Mouse (Mus musculus) 3134 (cell line): ENCODE data around the gene Gsto1.

Experiments
- DNase-seq: peaks from one replicate; pipeline ENCODE4 v3.0.0-alpha.2; 2011; ENCODE audit warnings: low spot score; ENCODE audit not compliant: insufficient read length; ENCODE audit errors: extremely low read depth

Gsto1 gene

DNA sequence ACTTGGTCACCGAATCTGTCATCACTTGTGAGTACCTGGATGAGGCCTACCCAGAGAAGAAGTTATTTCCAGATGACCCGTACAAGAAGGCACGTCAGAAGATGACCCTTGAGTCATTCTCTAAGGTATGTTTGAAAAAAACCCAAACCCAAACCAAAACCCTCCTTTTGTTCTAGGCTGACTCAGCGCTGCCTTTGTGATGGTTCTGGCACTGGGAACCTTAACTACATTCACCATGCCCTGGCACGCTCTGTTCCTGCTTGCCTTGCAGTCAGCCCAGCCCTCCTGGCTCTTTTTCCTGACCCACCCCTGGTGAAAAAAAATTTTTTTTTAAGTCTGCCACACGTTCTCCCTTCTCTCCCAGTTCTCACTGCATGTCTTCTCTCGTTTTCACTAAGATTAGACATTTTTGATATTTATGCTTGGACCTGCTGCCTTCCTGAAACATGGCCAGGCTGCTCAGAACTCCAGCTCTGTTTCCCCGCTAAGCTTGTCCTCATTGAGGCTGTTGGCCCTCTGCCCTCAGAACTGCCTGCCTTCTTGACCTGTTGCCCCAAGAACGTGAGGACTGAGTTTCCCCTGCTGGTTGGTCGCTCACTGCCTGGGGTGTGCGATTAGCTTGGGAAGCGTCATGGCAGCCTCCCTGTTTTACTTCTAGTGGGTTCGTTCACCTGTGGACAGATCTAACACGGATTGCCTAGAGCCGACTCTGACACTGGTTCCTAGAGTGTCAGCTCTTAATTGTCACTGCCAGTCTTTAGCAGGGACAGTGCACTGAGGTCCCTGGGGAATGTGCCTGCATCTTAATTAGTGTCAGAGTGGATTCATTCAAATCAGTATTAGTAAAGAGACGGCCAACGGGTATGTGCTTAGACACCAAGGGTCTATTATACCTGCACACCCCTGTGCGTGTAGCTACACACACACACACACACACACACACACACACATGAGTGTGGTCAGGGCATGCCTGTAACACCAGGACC, 3.5 kb downstream of the Gsto1 start:
- no peak for DNase-seq

DNA sequence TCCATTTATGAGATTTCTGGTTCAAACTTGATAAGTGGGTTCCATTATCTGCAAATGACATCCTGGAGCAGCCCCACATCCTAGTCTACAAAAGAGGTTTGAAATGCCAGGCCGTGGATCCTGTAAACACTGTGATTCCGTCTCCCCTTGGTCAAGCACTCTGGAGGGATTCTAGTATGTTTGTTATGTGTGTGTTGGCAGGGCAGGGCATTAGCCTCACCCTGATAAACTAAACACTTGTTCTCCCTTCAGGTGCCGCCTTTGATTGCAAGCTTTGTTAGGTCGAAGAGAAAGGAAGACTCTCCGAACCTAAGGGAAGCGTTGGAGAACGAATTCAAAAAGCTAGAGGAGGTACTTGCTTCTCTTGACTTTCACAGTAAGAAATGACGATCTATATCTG, 4.4 kb downstream of the Gsto1 start:
- DNase-seq = no peak

DNA sequence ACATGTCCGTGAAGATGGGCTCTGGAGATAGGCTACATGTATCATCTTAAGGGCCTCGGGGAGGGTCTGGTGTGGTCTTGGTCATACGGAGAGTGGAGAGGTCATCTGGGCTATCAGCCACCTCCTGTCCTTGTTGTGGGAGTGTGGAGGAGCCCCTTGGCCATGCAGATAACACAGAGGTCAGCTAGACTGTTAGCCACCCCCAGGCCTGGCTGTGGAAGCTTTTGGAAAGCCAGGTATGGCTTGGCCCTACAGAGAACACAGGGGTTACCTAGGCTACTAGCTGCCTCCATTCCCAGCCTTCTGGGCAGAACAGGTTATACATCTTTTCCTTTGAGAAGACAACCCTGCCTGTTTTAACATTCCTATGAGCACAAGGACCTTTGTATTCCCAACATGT, 7.8 kb downstream of the Gsto1 start:
- no peak for DNase-seq

DNA sequence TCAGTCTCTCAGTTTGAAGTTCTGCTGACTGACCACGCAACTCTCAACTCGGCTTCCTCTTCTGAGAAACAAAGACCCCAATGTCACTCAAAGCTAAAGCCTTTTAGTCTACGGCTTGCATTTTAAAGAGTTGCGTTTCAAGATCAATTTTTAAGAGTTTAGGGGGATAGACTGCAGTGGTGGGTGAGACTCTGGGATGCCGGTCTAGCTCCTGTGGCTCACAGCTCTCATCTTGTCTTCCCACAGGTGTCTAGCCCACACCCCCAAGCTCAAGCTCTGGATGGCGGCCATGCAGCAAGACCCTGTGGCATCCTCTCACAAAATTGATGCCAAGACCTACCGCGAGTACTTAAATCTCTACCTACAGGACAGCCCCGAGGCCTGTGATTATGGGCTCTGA, 9.3 kb downstream of the Gsto1 start:
- DNase-seq = no peak

DNA sequence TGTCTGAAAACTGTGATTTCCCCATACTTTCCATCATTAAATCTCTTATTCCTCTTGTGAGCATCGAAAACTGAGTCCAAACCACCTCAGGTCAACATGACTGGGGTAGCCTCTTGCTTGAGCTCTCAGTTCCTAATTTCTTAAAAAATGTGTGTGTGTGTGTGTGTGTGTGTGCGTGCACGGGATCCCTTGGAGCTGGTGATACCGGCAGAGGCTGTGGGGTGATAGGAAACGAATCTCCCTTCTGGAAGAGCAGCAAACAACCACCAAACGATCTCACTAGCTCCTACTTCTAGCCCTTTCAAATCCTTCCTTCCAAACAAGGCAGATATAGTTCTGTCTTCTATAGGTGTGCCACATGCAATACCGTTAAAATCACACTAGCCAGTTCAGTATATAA, 10.0 kb downstream of the Gsto1 start:
- DNase-seq = no peak

DNA sequence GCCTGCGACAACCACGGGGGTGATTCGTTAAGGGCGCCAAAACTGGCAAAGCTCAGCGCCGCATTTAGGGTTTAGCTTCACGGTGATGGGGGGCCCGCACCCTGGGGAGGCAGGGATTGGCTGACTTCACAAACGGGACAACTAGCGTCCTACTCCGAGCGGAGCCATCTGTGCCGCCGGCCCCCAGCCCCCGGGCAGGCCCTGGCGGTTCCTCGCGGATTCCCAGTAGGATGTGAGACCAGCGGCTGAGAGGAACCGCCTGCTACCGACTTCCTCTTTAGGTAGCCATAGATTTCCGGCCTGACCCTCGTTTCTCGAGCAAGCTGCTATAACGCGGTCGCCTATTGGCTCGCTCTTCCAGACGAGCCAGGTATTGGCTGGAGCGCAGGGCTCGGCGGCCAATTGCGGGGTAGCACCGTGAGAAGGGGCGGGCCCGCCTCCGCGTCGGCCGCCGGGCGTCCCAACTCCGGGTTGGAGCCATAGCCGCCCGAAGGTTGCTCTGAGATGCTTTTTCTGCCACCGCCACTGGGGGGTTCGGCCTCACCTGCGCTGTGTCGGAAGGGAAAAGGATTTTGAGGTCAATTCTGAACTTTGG, 10.7 kb downstream of the Gsto1 start, which contains the start of gene Gsto2:
Gene Gsto2 (plus strand): TSS at position 182 of the 595 bp plus-strand sequence.
- DNase-seq = peak; percentile 92

DNA sequence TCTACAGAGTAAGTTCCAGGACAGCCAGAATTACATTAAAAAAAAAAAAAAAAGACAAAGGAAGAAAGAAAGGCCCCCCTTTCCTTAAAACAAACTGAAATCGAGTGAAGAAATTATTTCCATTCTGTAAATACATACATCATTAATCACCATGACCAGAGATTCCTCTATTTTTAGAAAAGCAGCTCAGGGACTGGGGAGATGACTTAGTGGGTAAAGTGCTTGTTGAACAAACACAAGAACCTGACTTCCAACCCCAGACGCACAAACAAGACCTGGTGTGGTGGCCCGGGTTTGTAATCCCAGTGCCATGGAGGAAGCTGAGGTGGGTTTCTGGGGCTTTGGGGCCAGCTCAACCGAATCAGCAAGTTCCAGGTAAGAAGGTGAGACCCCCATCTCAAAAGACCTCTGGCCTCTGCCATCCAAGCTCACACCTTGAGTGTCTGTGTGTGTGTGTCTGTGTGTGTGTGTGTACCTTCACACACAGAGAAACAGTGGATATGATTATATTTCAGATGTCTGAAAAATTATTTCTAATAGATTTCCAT, 12.9 kb downstream of the Gsto1 start:
- DNase-seq = no peak

DNA sequence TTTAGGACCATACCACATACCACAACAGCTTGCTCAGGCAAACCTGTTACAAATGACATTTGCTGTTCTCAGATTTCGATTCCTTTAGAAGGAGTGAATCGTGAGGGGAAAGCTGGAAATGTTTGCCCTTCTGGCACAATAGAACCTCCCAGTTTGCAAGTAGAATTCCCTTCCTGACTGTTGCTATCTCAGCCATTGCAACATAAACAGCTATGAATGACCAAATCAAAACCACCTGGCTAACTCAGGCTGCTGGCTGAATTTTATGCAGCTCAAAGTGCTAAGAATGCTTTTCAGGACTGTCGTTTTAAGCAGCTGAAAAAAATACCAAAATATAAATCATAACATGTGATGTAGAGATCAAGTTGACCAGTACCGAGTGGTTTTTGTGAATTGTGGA, 14.2 kb downstream of the Gsto1 start:
- DNase-seq = no peak

DNA sequence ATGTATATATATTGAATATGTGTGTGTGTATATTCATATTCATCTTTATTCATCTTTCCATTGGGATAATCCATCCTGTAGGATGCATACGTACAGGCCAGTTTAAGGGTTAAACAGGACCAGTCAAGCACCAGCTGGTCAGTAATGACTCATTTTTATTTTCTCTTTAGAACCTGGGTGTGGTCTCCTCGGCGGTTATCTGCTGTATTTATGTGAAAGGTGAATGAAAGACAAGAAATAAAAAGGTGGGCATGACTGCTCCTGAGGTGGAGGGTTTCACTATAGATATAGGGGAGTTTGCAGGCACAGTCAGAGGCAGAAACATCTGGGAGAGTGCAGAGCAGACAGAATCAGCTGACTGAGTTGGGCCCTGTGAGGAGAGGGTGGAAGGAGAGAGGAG, 14.7 kb downstream of the Gsto1 start:
- DNase-seq = no peak

DNA sequence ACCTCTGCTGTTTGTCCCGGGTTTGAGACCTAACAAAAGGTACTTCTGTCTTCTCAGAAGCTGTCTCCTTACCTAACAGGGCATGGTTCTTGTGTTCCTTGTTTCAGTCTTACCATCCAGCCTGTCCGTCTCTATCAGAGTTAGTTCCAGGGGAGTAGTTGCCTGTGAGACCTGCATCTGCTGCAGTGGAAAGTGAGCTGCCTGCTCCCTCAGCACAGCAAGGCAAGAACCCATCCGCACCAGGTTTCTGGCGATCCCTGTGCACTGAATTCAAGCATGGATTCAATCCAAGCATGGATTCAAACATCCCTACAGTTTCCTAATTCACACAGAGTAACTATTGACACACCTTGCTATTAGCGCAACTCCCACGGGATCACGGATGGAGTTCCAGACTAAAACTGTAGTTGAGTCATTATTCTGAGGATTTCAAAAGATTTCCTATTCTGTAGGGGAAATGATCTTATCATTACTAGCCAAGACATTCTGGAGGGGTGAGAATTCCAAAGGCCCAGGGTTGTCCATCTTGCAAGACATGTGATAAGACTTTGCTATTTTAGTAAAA, 15.4 kb downstream of the Gsto1 start:
- DNase-seq = peak; percentile 52

DNA sequence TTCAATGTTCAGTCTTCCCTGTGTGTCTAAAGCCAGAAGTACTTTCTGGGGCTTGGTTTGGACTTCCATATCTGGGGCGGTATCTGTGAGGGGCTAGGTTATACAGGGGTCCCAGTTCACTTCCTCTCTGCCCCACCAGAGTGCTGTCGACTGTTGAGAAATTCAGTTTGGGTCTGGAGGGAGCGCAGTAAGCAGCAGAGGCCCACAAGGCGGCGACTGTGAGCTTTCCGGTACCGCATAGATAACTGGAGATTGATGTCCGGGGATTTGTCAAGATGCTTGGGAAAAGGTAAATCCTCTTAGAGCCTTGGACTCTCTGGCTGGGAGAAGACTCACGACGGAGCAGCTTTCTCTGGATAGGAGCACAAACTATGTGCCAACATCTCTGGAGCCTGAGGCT, 16.7 kb downstream of the Gsto1 start:
- no peak for DNase-seq

DNA sequence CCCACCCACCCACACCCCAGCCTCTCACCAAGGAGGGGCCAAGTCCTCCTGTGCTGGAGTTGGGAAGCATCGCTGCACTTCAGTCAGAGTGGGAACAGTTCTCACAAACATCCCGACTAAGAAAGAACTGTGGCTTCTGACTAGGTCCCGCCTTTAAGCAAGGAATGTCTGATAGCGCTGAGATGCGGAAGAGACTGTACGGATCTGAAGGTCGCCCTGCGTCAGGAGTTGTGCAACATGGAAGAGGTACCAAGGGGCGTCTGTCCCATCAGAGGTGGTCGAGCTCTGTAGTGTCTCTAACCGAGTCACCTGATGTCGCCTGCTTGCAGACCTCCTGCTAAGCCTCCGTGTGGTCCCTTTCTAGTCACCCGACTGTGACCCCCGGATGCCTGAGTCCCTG, 21.5 kb downstream of the Gsto1 start:
- no peak for DNase-seq

DNA sequence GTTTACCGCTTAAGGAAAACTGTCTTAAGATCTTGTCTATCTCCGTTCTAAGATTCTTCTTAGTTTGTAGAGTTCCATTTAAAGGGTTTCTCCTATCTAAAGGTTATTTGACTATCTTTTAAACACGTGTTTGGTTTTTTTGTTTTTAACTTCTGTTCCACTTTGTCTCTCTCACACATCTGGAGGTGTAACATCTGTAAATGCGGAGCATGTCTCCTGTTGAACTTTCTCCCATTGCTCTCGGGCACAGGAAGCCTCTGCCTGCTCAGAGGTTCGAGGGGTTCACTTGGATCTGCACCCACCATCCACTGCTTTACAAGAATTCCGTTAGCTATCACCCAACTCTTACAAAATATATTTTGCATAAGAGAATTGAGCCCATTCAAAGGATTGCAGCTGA, 26.8 kb downstream of the Gsto1 start:
- no peak for DNase-seq

DNA sequence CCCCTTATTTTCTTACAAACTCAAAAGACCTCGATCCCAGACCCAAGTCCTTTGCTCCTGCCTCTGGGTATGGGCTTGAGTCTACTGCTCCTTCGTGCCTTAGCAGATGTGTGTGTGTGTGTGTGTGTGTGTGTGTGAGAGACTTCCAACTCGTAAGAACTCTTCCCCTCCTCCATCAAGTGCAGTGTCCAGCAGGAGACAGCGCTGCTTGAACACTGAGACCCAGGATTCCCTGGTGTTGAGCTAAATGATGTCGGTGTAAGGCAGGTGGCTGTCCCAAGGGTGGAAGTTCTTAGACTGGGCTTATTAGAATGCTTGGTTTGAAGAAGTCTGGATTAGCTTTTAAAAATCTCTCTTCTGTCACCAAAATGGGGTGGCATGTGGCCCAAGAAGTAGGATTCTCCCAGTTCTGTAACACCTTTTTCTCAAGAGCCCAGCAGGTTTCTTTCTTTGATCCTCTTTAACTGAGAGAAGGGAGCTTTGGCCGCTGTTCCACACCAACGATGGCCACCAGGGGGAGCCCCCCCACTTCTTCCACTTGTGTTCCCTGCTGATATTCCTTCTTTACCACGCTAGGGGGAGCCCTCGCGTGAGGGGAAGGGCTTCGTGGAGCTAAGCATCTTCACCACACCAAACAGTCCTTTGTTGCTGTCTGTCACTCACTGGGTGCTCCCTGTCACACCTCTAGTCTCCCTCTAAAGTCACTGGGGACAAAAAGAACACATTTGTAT, 27.5 kb downstream of the Gsto1 start:
- DNase-seq = peak; percentile 60

DNA sequence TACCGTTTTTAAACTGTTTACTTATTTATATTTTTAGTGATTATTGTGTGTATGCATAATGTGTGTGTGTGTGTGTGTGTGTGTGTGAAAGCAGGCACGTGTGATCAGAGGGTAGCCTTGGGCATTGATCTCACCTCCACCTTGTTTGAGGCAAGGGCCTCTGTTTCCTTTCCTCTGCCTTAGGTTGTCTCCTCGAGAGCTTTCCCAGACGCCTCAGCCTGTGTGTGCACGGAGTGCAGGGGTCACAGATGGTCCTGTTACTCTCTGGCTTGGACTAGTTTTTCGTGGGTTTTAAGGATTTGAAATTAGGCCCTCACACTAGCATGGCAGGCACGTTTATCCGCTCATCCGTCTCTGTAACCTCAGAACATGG, 28.1 kb downstream of the Gsto1 start:
- no peak for DNase-seq

DNA sequence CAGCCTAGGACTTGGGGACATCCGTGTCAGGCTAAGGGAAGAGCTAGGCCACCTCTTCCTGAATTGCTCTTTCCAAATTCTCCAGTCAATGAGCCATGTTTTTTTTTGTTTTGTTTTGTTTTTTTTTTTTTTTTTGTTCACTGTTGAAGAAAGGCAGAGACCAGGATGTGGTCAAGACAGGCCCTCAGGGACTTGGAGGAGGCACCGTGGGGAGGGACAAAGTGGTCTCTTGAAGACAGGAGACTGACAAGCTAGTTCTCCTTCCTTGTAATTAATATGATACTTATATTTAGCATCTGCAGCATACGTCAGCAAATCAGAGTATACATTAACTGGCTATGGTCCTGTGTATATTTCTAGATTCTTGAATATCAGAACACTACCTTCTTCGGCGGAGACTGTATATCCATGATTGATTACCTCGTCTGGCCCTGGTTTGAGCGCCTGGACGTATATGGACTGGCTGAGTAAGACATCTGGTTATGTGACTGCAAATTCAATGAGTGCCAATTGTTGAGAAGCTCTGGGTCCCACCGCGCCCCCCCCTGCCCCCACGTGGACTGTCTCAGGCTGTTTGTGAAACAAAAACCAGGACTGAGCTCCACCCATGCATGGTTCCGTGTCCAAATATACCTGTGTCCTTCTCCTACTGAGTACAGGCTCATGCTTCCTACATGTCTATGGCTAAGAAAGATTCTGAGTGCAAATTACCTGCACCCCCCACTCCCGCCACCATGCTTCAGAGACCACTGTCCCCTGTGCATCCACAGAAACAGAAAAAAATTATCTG, 29.7 kb downstream of the Gsto1 start:
- peak; percentile 44 for DNase-seq

DNA sequence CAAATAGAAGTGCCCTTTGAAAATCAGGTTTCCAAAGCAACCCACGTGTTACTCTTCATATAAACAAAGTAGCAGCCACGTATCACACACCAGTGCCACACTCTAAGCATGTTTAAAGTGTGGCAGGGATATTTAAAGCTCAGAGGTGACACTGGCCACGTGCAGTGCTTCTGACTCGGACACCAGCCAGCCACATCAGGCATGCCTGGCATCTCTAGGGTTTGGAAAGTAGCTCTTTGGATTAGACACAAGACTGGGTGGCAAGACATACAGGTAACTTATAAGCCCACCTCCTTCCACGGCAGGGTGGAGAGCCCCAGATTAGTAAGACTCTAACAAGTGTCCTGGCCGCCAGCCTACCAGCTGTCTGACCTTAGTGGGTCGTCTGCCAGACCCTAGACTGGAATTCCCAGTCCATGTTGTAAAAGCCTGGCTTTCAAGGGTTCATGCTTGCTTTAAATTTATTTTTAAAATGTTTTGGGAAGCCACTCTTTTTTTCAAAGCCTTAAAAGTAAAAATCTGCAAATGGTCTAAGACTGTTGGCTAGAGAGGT, 30.5 kb downstream of the Gsto1 start:
- DNase-seq = no peak

DNA sequence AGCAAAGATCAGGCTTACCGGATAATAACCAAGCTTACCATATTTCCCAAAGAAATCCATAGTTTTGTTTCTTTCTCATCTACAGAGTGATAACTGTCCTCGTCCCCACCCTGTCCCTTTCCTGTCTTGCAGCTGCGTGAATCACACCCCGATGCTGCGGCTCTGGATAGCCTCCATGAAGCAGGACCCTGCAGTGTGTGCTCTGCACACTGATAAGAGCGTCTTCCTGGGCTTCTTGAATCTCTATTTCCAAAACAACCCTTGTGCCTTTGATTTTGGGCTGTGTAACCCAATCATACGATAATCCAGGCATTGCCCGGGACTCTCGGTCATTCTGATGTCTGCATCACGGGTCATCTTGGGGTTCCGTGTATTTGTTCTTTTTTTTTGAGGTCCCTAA, 31.1 kb downstream of the Gsto1 start:
- DNase-seq = no peak

DNA sequence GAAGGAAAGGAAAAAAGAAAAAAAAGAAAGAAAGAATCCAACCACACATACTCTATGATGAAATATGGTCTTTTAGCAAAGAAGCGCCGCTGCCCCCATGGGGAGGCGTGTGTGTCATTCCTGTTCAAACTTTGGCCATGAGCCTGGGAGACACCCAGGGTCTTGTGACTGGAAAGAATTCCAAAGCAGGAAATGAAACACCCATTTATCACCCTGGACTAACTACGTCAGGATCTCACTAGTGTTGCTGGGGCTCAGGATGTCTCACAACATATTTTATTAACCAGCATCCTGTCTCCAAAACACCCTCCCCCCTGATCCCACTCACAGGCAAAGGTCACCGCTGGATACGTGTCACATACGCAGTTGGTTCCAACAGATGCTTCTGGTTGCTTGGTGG, 31.8 kb downstream of the Gsto1 start:
- peak; percentile 81 for DNase-seq

DNA sequence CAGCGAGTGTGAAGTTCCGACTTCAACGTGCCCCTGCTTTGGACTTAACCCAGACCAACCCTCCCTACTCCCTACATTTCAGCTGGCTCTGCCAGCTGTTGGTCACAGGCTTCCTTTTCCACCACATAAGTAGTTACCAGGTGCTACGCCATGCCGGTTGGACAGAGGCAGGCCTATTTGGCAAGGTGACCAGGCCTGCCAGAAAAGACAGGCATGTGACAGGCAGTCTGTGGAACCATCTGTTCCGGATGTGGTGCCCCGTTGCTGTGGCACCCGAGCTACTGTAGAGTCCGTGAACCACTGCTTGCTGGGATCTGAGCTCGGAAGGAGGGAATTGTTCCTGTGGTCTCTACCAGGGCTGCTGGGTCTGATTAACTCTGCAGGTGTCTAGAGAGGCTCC, 32.6 kb downstream of the Gsto1 start:
- DNase-seq = peak; percentile 69
